Mouse (Mus musculus) forebrain, embryonic 11.5 days (tissue): ENCODE results near the gene Mucl3. TPM values are rescaled to one million over a fixed set of nuclear protein-coding genes. Genes with fewer than 3 reads are reported as not detected.

Experiments
- ATAC-seq: fragments of 200-750 bp; cut with Nextera tagmentation; replicated peaks from 2 replicates; pipeline ENCODE4 v1.8.0; 2017; ENCODE audit warnings: moderate TSS enrichment; ENCODE audit not compliant: low FRiP score
- DNase-seq: peaks from one replicate; pipeline ENCODE4 v3.0.0-alpha.2; 2017; ENCODE audit warnings: low spot score
- H3K27ac ChIP-seq: fragments of 300-500 bp; sonication (generic); 2 replicates; pipeline ENCODE4 v1.5.1; 2014; ENCODE audit warnings: low read depth, low read length
- H3K27me3 ChIP-seq: fragments of 300-500 bp; sonication (generic); 2 replicates; pipeline ENCODE4 v1.6.1; 2014; ENCODE audit warnings: mild to moderate bottlenecking, low read length, mixed read lengths; ENCODE audit not compliant: control insufficient read depth, insufficient read depth
- H3K36me3 ChIP-seq: fragments of 300-500 bp; sonication (generic); 2 replicates; pipeline ENCODE4 v1.6.1; 2014; ENCODE audit warnings: mild to moderate bottlenecking, low read length, moderate library complexity, mixed read lengths; ENCODE audit not compliant: control insufficient read depth, insufficient read depth
- H3K4me1 ChIP-seq: fragments of 300-500 bp; sonication (generic); replicated peaks from 2 replicates; pipeline ENCODE4 v1.6.1; 2014; ENCODE audit warnings: low read length, mixed read lengths; ENCODE audit not compliant: control insufficient read depth, insufficient read depth
- H3K4me2 ChIP-seq: fragments of 300-500 bp; sonication (generic); 2 replicates; pipeline ENCODE4 v1.6.1; 2014; ENCODE audit warnings: low read depth, mild to moderate bottlenecking, low read length, moderate library complexity, mixed read lengths; ENCODE audit not compliant: severe bottlenecking
- H3K4me3 ChIP-seq: fragments of 300-500 bp; sonication (generic); 2 replicates; pipeline ENCODE4 v1.5.1; 2014; ENCODE audit warnings: low read depth, low read length
- H3K9ac ChIP-seq: fragments of 300-500 bp; sonication (generic); 2 replicates; pipeline ENCODE4 v1.6.1; 2014; ENCODE audit warnings: low read length
- H3K9me3 ChIP-seq: fragments of 300-500 bp; sonication (generic); 2 replicates; pipeline ENCODE4 v1.6.1; 2016; ENCODE audit warnings: low read length, mixed read lengths; ENCODE audit not compliant: control insufficient read depth
- WGBS: fragments of 180-500 bp; shearing (Covaris S2); extraction: QIAGEN DNeasy Blood & Tissue Kit; methylation state at CpG from one replicate; pipeline ENCODE4 v1.1.7; 2014; 5-methylcytosine and 5-hydroxymethylcytosine counted together
- polyA plus RNA-seq: library from polyadenylated mRNA; unstranded; fragments of >200 nt; fragmentation: Nextera tagmentation; extraction: Ambion mirVana; gene quantifications from 2 replicates; pipeline ENCODE4 v1.2.1, GENCODE M21; 2014

The Mucl3 gene
- polyA plus RNA-seq, 1 experiment from 2014 or later: 0.07 TPM

GRCm38 (mm10) chr17:35588387-35588786 lies 55.1 kb downstream of the Mucl3 start:
- Histone ChIP-seq H3K9ac (no peak overlapping the region), H3K4me3 (no peak overlapping the region), H3K27me3 (no peaks in the 10 kb centered on the region), H3K36me3 (no peaks in the 10 kb centered on the region), H3K27ac (no peak overlapping the region), H3K4me1 (no peaks in the 10 kb centered on the region), H3K4me2 (no peak overlapping the region), H3K9me3 (no peaks in the 10 kb centered on the region)
- no peak for ATAC-seq
- DNase-seq: no peak
- 12% methylated on average over 4 of the region's 4 CpGs for WGBS

GRCm38 (mm10) chr17:35587291-35587690 lies 56.2 kb downstream of the Mucl3 start:
- Histone ChIP-seq H3K4me2 (no peak overlapping the region), H3K36me3 (no peaks in the 10 kb centered on the region), H3K27ac (no peak overlapping the region), H3K4me1 (no peaks in the 10 kb centered on the region), H3K4me3 (no peak overlapping the region), H3K9me3 (no peaks in the 10 kb centered on the region), H3K27me3 (no peaks in the 10 kb centered on the region), H3K9ac (no peak overlapping the region)
- no peak for ATAC-seq
- 74% methylated on average over 1 of the region's 1 CpGs for WGBS
- DNase-seq: no peak

Other genes with a start within 250 kb of the Mucl3 start
- gene H2-Q6, start 218.8 kb downstream of the Mucl3 start, polyA plus RNA-seq: 0.72 and 1.2 TPM in 2 replicates
- gene H2-Q7, start 204.5 kb downstream of the Mucl3 start, polyA plus RNA-seq: 10.5 and 10.6 TPM in 2 replicates
- 0.07 and 0.12 TPM in 2 replicates for gene H2-Q10, start 173.6 kb downstream of the Mucl3 start, polyA plus RNA-seq
- gene Pou5f1, start 137.7 kb downstream of the Mucl3 start, polyA plus RNA-seq: not detected in 2 replicates
- 58.4 and 59.4 TPM in 2 replicates for gene Tcf19, start 126.9 kb downstream of the Mucl3 start, polyA plus RNA-seq
- 17.7 and 18.2 TPM in 2 replicates for gene Cchcr1, start 126.6 kb downstream of the Mucl3 start, polyA plus RNA-seq
- gene Psors1c2, start 110.5 kb downstream of the Mucl3 start, polyA plus RNA-seq: 1.3 and 1.4 TPM in 2 replicates
- not detected in 2 replicates for gene Cdsn, start 91.6 kb downstream of the Mucl3 start, polyA plus RNA-seq
- not detected in 2 replicates for gene 2300002M23Rik, start 76.2 kb downstream of the Mucl3 start, polyA plus RNA-seq
- gene Sfta2, start 42.1 kb downstream of the Mucl3 start, polyA plus RNA-seq: not detected in 2 replicates
- not detected in 2 replicates for gene Gm9573, start 17.1 kb downstream of the Mucl3 start, polyA plus RNA-seq
- 16.2 and 19.5 TPM in 2 replicates for gene Vars2, start 23.9 kb upstream of the Mucl3 start, polyA plus RNA-seq
- gene Gtf2h4, start 30.0 kb upstream of the Mucl3 start, polyA plus RNA-seq: 41.2 and 47.4 TPM in 2 replicates
- gene Ddr1, start 60.9 kb upstream of the Mucl3 start, polyA plus RNA-seq: 130 and 144 TPM in 2 replicates
- gene Ier3, start 178.0 kb upstream of the Mucl3 start, polyA plus RNA-seq: 2.4 and 3.5 TPM in 2 replicates
- 48.5 and 49.5 TPM in 2 replicates for gene Flot1, start 179.5 kb upstream of the Mucl3 start, polyA plus RNA-seq
- gene Tubb5, start 194.6 kb upstream of the Mucl3 start, polyA plus RNA-seq: 1,583 and 1,671 TPM in 2 replicates
- gene Mdc1, start 197.8 kb upstream of the Mucl3 start, polyA plus RNA-seq: 27.2 and 29.2 TPM in 2 replicates
- gene Nrm, start 217.6 kb upstream of the Mucl3 start, polyA plus RNA-seq: 65.7 and 68.8 TPM in 2 replicates
- 25.1 and 28.1 TPM in 2 replicates for gene Ppp1r18, start 221.9 kb upstream of the Mucl3 start, polyA plus RNA-seq
- gene Dhx16, start 236.1 kb upstream of the Mucl3 start, polyA plus RNA-seq: 50.3 and 52.9 TPM in 2 replicates